Mouse (Mus musculus): ENCODE measurements around the gene Szrd1. TPM values are rescaled to one million over a fixed set of nuclear protein-coding genes. Genes with fewer than 3 reads are reported as not detected.

Gene Szrd1
- polyA plus RNA-seq, 1 experiment from 2014 or later: 48.7 TPM

DNA sequence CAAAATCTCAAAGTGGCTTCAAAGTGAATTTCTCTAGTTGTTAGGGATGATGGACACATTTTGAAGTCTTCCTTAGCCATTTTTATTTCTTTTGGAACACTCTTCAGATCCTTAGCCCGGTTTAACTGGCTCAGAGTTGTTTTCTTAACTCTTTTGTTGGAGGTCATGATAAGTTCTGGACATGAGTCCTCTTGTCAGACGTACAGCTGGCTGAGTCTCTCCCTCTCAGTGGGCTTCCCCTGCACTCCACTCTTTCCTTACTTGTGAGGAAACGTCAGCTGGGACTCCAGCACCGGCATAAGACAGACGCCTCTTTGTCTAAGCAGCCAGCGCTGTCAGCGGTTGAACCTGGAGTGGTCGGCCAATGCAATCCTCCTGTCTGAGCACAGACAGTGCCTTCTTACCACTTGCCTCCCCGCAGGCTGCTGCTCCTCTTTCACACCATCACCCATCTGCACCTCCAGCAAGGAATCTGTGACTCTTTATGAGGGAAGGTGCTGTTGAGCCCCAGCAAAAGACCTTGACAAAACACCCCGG lies 31.3 kb downstream of the Szrd1 start:
- Histone ChIP-seq H3K9me3 (no peaks in the 10 kb centered on the region), H3K9ac (no peak overlapping the region), H3K27me3 (no peaks in the 10 kb centered on the region), H3K36me3 (peaks cover 32% of the 10 kb centered on the region), H3K27ac (peak overlapping the region; percentile 48), H3K4me1 (peaks cover 9% of the 10 kb centered on the region), H3K4me2 (no peak overlapping the region), H3K4me3 (no peak overlapping the region)
- ATAC-seq (ENCODE audit: borderline replicate concordance, extremely low read depth, low FRiP score, low TSS enrichment): no peak
- WGBS: 11% methylated on average over 10 of the region's 10 CpGs

DNA sequence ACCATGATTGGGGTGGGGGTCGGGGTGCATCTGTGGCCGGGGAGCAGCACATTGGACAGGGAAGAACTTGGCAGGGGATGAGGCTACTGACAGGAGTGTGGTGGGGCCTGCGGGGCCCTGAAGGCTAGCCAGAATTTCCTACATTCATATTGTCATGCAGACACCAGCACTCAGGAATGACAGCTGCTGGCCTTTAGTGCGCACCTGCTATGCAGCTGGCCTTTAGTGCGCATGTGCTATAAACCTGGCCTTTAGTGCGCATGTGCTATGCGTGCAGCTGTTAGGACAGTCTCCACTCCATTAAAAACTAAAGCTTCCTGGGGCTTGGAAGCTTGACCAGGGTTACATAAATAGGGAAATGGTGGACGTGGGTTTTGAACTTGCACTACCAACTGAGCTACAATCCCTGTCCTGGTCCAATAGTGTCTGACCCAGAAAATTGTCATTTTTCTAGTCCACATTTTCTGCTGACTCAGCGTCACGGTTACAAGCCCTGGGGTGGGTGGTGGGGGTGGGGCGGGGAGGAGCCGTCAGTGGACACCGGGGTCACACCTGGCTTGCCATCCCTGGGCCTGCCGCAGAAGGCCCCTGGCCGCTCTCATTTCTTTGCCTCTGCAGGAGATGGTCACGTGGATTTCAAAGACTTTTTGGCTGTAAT lies 32.9 kb downstream of the Szrd1 start:
- ATAC-seq (ENCODE audit: borderline replicate concordance, extremely low read depth, low FRiP score, low TSS enrichment): no peak
- no peak overlapping the region for H3K27ac ChIP-seq
- H3K27me3 ChIP-seq: no peaks in the 10 kb centered on the region
- no peak overlapping the region for H3K4me3 ChIP-seq
- H3K4me1 ChIP-seq: peaks cover 6% of the 10 kb centered on the region
- peaks cover 16% of the 10 kb centered on the region for H3K36me3 ChIP-seq
- H3K9me3 ChIP-seq: no peaks in the 10 kb centered on the region
- no peak overlapping the region for H3K9ac ChIP-seq
- 74% methylated on average over 16 of the region's 16 CpGs for WGBS
- H3K4me2 ChIP-seq: no peak overlapping the region

DNA sequence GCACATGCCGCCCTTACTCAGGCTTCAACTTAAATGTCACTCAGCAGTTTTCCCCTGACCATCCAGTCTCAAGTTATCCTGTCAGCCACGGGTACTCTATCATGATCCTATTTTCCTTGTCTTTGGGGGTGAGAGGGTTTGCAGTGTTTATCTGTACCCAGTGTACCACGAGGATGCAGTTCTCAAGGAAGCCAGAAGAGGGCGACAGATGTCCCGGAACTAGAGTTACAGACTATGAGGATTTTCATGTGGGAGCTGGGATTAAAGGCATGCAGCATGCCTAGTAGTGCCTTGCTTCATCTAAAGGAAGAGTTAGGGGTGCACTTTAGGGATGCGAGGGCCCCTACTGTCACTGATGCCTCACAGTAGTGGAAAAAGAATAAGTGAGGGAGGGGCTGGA lies 37.7 kb downstream of the Szrd1 start:
- H3K9ac ChIP-seq: no peak overlapping the region
- no peaks in the 10 kb centered on the region for H3K27me3 ChIP-seq
- no peaks in the 10 kb centered on the region for H3K9me3 ChIP-seq
- H3K36me3 ChIP-seq: no peaks in the 10 kb centered on the region
- ATAC-seq (ENCODE audit: borderline replicate concordance, extremely low read depth, low FRiP score, low TSS enrichment): no peak
- H3K4me2 ChIP-seq: no peak overlapping the region
- H3K27ac ChIP-seq: no peak overlapping the region
- WGBS: 65% methylated on average over 6 of the region's 6 CpGs
- no peaks in the 10 kb centered on the region for H3K4me1 ChIP-seq
- H3K4me3 ChIP-seq: no peak overlapping the region

DNA sequence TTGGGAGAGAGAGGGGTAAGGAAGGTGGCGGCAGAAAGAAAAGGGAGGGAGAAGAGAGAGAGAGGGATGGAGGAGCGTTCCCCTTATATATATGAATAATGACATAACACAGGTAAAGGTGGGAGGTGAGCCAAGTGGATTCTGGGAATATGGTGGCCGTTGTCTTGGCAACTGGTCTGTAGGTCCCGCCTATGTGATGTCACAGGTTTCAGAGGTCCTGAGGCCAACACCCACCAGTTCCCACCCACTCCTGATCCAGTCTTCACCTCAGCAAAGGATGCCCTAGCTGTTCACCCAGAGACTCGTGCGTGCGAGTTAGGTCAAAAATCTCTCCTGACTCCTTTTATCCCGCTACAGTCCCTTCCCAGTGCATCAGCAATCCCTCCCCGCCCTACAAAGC lies 38.3 kb downstream of the Szrd1 start:
- H3K4me3 ChIP-seq: no peak overlapping the region
- no peak overlapping the region for H3K27ac ChIP-seq
- no peak for ATAC-seq (ENCODE audit: borderline replicate concordance, extremely low read depth, low FRiP score, low TSS enrichment)
- H3K9me3 ChIP-seq: no peaks in the 10 kb centered on the region
- no peaks in the 10 kb centered on the region for H3K36me3 ChIP-seq
- H3K9ac ChIP-seq: no peak overlapping the region
- no peaks in the 10 kb centered on the region for H3K27me3 ChIP-seq
- WGBS: 89% methylated on average over 9 of the region's 9 CpGs
- H3K4me2 ChIP-seq: no peak overlapping the region
- H3K4me1 ChIP-seq: no peaks in the 10 kb centered on the region

DNA sequence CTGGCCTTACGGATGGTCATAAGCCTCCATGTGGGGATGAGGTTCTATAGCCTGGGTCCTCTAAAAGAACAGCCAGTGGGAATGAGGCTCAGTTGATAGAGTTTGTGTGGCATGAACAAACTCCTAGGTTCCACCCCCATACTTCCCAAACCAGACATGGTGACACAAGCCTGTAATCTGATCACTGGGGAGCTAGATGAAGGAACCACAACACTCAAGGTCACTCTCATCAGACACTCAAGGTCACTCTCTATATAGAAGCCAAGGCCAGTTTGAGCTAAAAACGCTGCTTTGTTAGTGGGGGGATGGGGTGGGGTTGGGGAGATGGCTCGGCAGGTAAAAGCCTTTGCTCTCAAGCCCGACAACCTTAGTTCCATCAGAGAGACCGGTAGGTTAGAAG lies 39.6 kb downstream of the Szrd1 start:
- no peaks in the 10 kb centered on the region for H3K4me1 ChIP-seq
- H3K36me3 ChIP-seq: no peaks in the 10 kb centered on the region
- no peak overlapping the region for H3K27ac ChIP-seq
- 68% methylated on average over 5 of the region's 5 CpGs for WGBS
- ATAC-seq (ENCODE audit: borderline replicate concordance, extremely low read depth, low FRiP score, low TSS enrichment): no peak
- H3K4me3 ChIP-seq: no peak overlapping the region
- no peak overlapping the region for H3K4me2 ChIP-seq
- H3K9ac ChIP-seq: no peak overlapping the region
- no peaks in the 10 kb centered on the region for H3K9me3 ChIP-seq
- no peaks in the 10 kb centered on the region for H3K27me3 ChIP-seq

DNA sequence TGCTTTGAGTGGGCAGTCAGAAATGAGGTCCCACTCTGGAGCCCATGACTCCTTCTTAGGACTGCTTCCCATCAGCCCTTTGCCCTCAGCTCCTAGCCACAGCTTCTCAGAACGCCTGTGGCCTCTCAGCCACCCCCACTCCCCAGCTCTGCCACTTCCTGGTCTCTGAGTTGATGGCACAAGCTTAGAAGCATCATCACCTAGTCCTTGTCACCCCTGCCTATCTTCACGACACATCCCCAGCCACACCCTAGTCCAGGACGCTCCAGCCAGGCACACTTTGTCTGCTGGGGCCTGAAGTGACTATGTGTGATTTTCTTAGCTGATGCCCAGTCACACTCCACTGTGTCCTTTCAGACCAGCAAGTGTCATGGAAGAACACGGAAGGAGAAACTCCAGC lies 40.6 kb downstream of the Szrd1 start:
- Histone ChIP-seq H3K4me3 (no peak overlapping the region), H3K4me1 (no peaks in the 10 kb centered on the region), H3K4me2 (no peak overlapping the region), H3K27me3 (no peaks in the 10 kb centered on the region), H3K9ac (no peak overlapping the region), H3K27ac (no peak overlapping the region), H3K36me3 (no peaks in the 10 kb centered on the region), H3K9me3 (no peaks in the 10 kb centered on the region)
- ATAC-seq (ENCODE audit: borderline replicate concordance, extremely low read depth, low FRiP score, low TSS enrichment): no peak
- WGBS: 55% methylated on average over 4 of the region's 4 CpGs

DNA sequence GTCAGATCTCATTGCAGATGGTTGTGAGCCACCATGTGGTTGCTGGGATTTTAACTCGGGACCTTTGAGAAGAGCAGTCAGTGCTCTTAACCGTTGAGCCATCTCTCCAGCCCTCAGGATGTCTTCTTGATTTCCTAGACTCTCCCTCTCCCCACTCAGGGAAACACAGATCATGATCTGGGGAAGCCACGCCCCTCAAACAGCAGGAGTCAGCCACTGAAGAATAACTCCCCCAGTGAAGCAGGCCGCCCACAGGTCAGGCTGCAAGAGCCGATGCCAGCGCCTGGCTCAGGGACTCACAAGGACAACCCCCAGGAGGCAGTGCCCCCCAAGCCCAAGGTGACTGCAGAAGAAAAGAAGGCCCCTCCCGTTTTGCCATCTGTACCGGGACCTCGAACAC lies 42.9 kb downstream of the Szrd1 start:
- Histone ChIP-seq H3K4me3 (no peak overlapping the region), H3K36me3 (no peaks in the 10 kb centered on the region), H3K4me1 (no peaks in the 10 kb centered on the region), H3K4me2 (no peak overlapping the region), H3K9ac (no peak overlapping the region), H3K27ac (no peak overlapping the region), H3K27me3 (no peaks in the 10 kb centered on the region), H3K9me3 (no peaks in the 10 kb centered on the region)
- WGBS: 16% methylated on average over 9 of the region's 9 CpGs
- ATAC-seq (ENCODE audit: borderline replicate concordance, extremely low read depth, low FRiP score, low TSS enrichment): peak; percentile 17; the same call in 1 of the 2 replicates

DNA sequence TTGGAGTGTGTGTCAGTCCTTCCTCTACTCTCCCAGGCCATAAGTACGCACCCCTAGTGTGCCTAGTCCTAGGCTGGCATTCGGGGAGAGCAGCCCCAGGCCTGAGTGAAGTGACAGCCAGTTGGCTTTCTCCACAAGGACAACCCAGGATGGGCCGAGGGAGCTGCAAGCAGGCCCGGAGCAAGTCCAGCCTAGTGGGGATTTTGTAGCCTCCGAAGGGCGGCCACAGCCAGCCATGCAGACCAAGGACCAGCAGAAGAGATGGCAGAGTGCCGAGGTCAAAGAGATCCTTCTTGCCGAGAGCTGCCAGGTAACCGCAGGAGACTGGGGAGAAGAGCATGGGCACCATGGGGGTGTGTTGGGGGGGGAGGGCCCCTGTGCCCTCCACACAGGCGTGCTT lies 44.6 kb downstream of the Szrd1 start:
- no peak for ATAC-seq (ENCODE audit: borderline replicate concordance, extremely low read depth, low FRiP score, low TSS enrichment)
- Histone ChIP-seq H3K9me3 (no peaks in the 10 kb centered on the region), H3K27ac (no peak overlapping the region), H3K36me3 (no peaks in the 10 kb centered on the region), H3K27me3 (no peaks in the 10 kb centered on the region), H3K4me3 (no peak overlapping the region), H3K4me2 (no peak overlapping the region), H3K9ac (no peak overlapping the region), H3K4me1 (no peaks in the 10 kb centered on the region)
- WGBS: 69% methylated on average over 10 of the region's 10 CpGs

DNA sequence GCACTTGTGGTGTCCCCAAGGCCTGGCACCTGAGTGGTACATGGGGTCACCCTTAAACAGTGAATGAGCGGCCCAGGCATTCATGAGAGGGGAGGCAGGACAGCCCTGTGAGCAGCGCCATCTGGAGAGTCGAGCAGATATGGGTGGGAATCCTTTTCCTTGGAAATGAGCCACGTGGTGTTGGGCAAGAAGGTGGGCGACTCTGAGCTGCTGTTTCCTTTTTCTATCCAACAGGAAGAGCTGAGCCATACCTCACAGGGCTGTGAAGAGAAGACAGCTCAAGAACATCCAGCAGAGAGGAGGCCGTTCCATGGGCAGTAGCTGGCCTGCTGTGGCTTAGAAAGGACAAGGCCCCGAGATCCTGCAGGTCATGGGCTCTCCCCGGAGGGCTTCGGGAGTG lies 50.9 kb downstream of the Szrd1 start:
- no peaks in the 10 kb centered on the region for H3K9me3 ChIP-seq
- ATAC-seq (ENCODE audit: borderline replicate concordance, extremely low read depth, low FRiP score, low TSS enrichment): no peak
- H3K4me1 ChIP-seq: 0 out of 2 replicates have a peak, but pooled peaks cover 3% of the 10 kb centered on the region
- H3K9ac ChIP-seq: no peak overlapping the region
- H3K36me3 ChIP-seq: no peaks in the 10 kb centered on the region
- WGBS: 41% methylated on average over 9 of the region's 9 CpGs
- no peak overlapping the region for H3K27ac ChIP-seq
- H3K4me2 ChIP-seq: no peak overlapping the region
- H3K27me3 ChIP-seq: no peaks in the 10 kb centered on the region
- no peak overlapping the region for H3K4me3 ChIP-seq

DNA sequence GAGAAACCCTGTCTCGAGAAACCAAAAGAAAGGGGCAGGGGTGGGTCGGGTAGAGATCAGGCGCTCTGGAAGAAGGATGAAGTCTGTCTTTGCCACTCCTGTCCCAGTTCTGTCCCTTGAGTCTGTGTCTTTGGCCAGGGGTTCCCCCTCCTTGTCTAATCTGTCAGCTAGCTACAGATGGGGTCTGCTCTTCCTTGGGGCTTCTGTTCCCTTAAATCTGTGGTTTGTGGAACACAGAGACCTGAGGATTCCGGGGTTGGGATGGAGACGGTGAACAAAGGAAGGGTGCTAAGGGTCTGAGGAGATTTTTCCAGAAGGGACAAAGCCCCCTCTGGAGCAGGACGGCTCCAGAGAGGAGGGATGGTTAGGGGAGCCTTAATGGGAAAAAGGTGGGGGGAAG lies 51.5 kb downstream of the Szrd1 start, which contains the start of gene Spata21:
Gene Spata21, plus strand, starts transcription at position 301 of the 400 bp plus-strand sequence.
- H3K4me3 ChIP-seq: no peak within 1 kb of the TSS
- WGBS: 80% methylated on average over 6 of the region's 6 CpGs

DNA sequence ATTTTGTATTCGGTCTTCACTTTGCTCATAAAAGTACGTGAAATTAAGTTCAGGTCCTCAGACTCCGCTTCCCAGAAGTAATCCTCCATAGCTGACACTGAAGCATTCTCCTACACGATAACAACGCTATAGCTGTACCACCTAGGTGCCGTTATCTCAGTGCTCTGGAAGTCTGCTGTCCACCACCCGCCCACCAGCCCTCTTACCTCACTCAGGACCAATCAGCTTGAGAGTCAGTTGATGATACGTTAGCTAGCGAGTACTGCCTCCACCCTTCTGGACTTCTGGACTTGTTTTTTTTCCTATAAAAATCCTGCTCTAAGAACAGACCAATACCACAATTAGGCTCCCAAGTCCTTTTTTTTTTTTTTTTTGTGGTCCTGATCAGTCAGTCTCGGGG lies 52.7 kb downstream of the Szrd1 start:
- 59% methylated on average over 10 of the region's 10 CpGs for WGBS
- H3K9ac ChIP-seq: no peak overlapping the region
- ATAC-seq (ENCODE audit: borderline replicate concordance, extremely low read depth, low FRiP score, low TSS enrichment): no peak

More for the DNA sequence above, 51.5 kb downstream of the Szrd1 start, which contains the start of gene Spata21:
- no peak for ATAC-seq (ENCODE audit: borderline replicate concordance, extremely low read depth, low FRiP score, low TSS enrichment)
- H3K4me1 ChIP-seq: 0 out of 2 replicates have a peak, but pooled peaks cover 3% of the 10 kb centered on the region
- no peak within 1 kb of the TSS for H3K27ac ChIP-seq
- H3K27me3 ChIP-seq: no peaks in the 10 kb centered on the region
- no peaks in the 10 kb centered on the region for H3K9me3 ChIP-seq
- no peak within 1 kb of the TSS for H3K4me2 ChIP-seq
- no peak within 1 kb of the TSS for H3K9ac ChIP-seq
- no peaks in the 10 kb centered on the region for H3K36me3 ChIP-seq

DNA sequence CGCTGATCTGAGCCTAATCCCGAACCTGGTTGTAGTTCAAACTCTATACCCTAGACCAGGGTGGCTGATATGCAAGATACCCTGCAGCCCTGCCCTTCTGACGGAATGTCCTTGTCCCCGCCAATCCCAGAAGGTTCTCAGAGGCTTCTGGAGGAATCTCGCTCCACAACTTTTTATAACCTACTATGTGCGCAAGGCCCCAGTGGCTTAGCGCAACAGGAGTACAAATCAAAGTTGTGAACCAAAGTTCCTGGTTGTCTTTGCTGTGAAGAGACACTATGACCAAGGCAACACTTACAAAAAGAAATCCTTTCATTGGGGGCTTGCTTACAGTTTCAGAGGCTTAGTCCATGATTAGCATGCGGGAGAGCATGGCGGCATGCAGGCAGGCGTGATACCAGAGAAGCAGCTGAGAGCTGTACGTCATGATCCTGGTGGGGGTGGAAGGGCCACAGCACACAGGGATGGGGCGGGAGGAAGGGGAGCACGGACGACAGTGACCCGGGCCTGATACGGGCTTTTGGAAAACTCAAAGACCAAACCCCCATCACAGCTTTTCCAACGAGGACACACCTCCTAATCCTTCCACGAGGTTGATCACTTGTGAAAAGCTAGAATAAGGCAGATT lies 61.0 kb downstream of the Szrd1 start:
- Histone ChIP-seq H3K36me3 (peaks cover under 1% of the 10 kb centered on the region; the same call in 1 of the 2 replicates), H3K4me3 (peak overlapping the region; percentile 99), H3K4me1 (peaks cover 23% of the 10 kb centered on the region), H3K4me2 (no peak overlapping the region), H3K27ac (no peak overlapping the region), H3K9ac (no peak overlapping the region), H3K9me3 (no peaks in the 10 kb centered on the region), H3K27me3 (no peaks in the 10 kb centered on the region)
- WGBS: 69% methylated on average over 18 of the region's 18 CpGs
- no peak for ATAC-seq (ENCODE audit: borderline replicate concordance, extremely low read depth, low FRiP score, low TSS enrichment)

More for the DNA sequence above, 52.7 kb downstream of the Szrd1 start:
- H3K4me1 ChIP-seq: 0 out of 2 replicates have a peak, but pooled peaks cover 3% of the 10 kb centered on the region
- H3K36me3 ChIP-seq: no peaks in the 10 kb centered on the region
- H3K4me2 ChIP-seq: no peak overlapping the region
- H3K27me3 ChIP-seq: no peaks in the 10 kb centered on the region
- no peaks in the 10 kb centered on the region for H3K9me3 ChIP-seq
- no peak overlapping the region for H3K4me3 ChIP-seq
- H3K27ac ChIP-seq: no peak overlapping the region

Measured in lung, embryonic 15.5 days (tissue).